Mouse (Mus musculus): ENCODE measurements around the gene Adgre1. TPM values are rescaled to one million over a fixed set of nuclear protein-coding genes. Genes with fewer than 3 reads are reported as not detected.

Adgre1 gene
- polyA plus RNA-seq, 1 experiment from 2014 or later = 4.7 TPM

DNA sequence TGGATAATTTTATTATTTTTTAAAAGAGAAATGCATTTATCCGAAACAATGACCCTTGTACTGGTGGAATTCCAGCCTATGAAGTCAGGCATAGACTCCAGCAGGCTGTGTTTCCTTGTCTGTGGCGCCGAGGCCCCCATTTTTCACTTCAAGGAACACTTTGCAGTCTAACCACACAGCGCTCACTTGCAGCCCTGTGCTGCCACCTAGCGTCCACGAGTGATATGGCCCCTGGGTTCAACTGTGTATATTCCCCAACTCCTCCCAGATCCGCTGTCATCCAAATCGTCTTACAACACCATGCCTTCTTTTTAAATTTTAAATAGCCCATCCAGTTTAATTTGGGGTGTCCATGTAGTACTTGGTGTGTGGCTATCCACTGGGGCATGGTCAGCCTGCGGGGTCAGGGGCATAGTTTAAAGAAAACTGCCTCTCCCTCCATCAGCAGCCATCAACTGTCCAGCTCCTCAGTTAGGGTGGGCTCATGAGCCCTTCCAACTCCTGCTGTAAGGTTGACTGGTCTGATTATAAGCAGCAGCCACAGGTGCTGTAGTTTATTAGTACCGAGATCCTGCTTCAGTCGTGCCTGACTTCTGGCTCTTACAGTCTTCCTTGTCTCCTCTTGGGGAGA is 22.7 kb upstream of the Adgre1 start:
- no peaks in the 10 kb centered on the region for H3K4me1 ChIP-seq (ENCODE audit: control insufficient read depth, insufficient read depth, low read length)
- H3K4me3 ChIP-seq (replicated peaks; ENCODE audit: low read depth, low read length) = no peak overlapping the region
- no peak overlapping the region; the same call in 1 of the 2 replicates for H3K9ac ChIP-seq (replicated peaks; ENCODE audit: low read length)
- 13% methylated on average over 11 of the region's 11 CpGs for WGBS
- ATAC-seq (ENCODE audit: low FRiP score, low TSS enrichment) = peak; percentile 79
- no peaks in the 10 kb centered on the region for H3K36me3 ChIP-seq (ENCODE audit: control insufficient read depth, insufficient read depth, low read length)
- DNase-seq = peak; percentile 95
- no peaks in the 10 kb centered on the region for H3K9me3 ChIP-seq (ENCODE audit: control insufficient read depth, low read length)
- no peaks in the 10 kb centered on the region for H3K27me3 ChIP-seq (ENCODE audit: control insufficient read depth, insufficient read depth, low read length)
- peak overlapping the region; percentile 18; the same call in 1 of the 2 replicates for H3K4me2 ChIP-seq (ENCODE audit: low read length)
- no peak overlapping the region for H3K27ac ChIP-seq (replicated peaks; ENCODE audit: low read depth, low read length)

DNA sequence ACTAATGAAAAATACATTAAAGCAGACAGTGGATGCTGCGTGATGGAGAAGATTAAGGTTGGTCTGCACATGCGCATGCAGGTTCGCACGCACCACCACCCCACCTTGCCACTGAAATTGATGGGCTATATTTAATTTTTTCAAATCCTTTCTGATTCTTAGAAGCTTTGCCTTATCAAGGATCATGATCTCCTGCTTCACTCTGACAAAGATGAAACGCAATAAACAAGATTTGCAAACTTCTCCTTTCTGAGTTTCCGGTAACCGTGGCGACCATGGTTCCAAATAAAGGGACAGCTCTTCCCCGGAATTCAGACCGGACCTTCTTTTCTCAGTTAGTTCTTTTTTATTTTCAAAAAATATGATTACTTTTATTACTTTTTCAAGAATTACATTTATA is 20.5 kb upstream of the Adgre1 start:
- DNase-seq (no peak), ATAC-seq (ENCODE audit: low FRiP score, low TSS enrichment) (no peak)
- Histone ChIP-seq H3K9me3 (ENCODE audit: control insufficient read depth, low read length) (0 out of 2 replicates have a peak, but pooled peaks cover 3% of the 10 kb centered on the region), H3K4me2 (ENCODE audit: low read length) (no peak overlapping the region), H3K4me1 (ENCODE audit: control insufficient read depth, insufficient read depth, low read length) (no peaks in the 10 kb centered on the region), H3K4me3 (replicated peaks; ENCODE audit: low read depth, low read length) (no peak overlapping the region), H3K36me3 (ENCODE audit: control insufficient read depth, insufficient read depth, low read length) (no peaks in the 10 kb centered on the region), H3K9ac (replicated peaks; ENCODE audit: low read length) (no peak overlapping the region), H3K27ac (replicated peaks; ENCODE audit: low read depth, low read length) (no peak overlapping the region), H3K27me3 (ENCODE audit: control insufficient read depth, insufficient read depth, low read length) (no peaks in the 10 kb centered on the region)
- WGBS = 78% methylated on average over 10 of the region's 10 CpGs

DNA sequence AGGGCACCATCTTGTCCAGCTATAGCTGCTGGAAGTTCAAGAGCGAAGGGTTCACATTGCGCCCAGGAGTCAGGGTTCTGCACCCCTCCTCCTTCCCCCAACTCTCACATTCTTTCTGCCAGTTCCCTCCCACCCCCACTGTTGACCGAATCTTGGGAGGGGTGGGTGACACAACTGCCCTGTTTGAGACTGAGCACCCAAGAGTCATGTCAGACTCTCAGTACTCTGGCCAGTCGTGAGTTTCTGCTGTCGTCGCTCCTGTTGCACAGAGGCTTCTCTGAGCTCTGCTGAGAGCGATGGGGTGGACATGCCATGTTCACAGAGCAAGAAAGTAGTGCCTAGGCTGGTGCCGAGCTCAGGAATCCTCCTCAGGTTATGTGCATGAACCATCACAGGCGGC is 19.2 kb upstream of the Adgre1 start:
- Histone ChIP-seq H3K9ac (replicated peaks; ENCODE audit: low read length) (no peak overlapping the region), H3K4me3 (replicated peaks; ENCODE audit: low read depth, low read length) (no peak overlapping the region), H3K27me3 (ENCODE audit: control insufficient read depth, insufficient read depth, low read length) (no peaks in the 10 kb centered on the region), H3K4me2 (ENCODE audit: low read length) (no peak overlapping the region), H3K9me3 (ENCODE audit: control insufficient read depth, low read length) (0 out of 2 replicates have a peak, but pooled peaks cover 3% of the 10 kb centered on the region), H3K36me3 (ENCODE audit: control insufficient read depth, insufficient read depth, low read length) (no peaks in the 10 kb centered on the region), H3K4me1 (ENCODE audit: control insufficient read depth, insufficient read depth, low read length) (no peaks in the 10 kb centered on the region), H3K27ac (replicated peaks; ENCODE audit: low read depth, low read length) (no peak overlapping the region)
- no peak for ATAC-seq (ENCODE audit: low FRiP score, low TSS enrichment)
- no peak for DNase-seq
- WGBS = 79% methylated on average over 9 of the region's 9 CpGs

- H3K27ac ChIP-seq (replicated peaks; ENCODE audit: low read depth, low read length) = no peak overlapping the region
- H3K4me2 ChIP-seq (ENCODE audit: low read length) = no peak overlapping the region
- no peak for DNase-seq
- H3K4me1 ChIP-seq (ENCODE audit: control insufficient read depth, insufficient read depth, low read length) = no peaks in the 10 kb centered on the region
- H3K36me3 ChIP-seq (ENCODE audit: control insufficient read depth, insufficient read depth, low read length) = no peaks in the 10 kb centered on the region
- no peak for ATAC-seq (ENCODE audit: low FRiP score, low TSS enrichment)
- H3K4me3 ChIP-seq (replicated peaks; ENCODE audit: low read depth, low read length) = no peak overlapping the region
- H3K27me3 ChIP-seq (ENCODE audit: control insufficient read depth, insufficient read depth, low read length) = no peaks in the 10 kb centered on the region
- H3K9ac ChIP-seq (replicated peaks; ENCODE audit: low read length) = no peak overlapping the region
- WGBS = 85% methylated on average over 4 of the region's 4 CpGs
- H3K9me3 ChIP-seq (ENCODE audit: control insufficient read depth, low read length) = 0 out of 2 replicates have a peak, but pooled peaks cover 3% of the 10 kb centered on the region
These were observed 16.9 kb upstream of the Adgre1 start for GRCm38 (mm10) chr17:57341568-57341967.

DNA sequence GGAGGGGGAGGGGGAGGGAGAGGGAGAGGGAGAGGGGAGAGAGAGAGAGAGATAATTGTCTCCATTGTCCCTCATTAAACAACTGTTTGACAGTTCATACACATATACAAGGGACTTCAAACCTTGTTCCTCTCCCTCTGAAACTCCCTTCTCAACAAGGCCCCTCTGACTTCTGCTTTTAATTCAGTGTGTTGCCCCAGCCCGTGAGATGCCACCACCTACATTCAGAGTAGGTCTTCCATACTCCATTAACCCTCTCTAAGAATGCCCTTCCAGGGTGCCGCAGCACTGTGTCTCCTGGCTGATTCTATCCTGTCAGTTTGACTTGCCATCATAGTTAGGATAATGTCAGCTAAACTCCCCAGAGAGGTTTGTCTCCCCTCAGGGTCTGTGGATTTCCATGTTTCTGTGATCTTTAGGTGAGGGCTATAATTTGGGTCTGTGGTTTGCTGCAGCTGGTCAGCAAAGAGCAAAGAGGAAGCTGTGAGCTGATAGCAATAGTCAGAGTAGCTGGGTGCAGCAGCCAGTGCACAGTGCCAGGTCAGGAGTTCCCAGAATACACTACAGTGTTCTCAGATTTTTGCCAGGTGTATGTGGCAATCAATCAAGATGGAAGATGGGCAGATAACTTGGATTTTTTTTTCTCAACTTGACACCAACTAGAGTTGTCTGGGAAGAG is 14.3 kb upstream of the Adgre1 start:
- WGBS = 80% methylated on average over 2 of the region's 2 CpGs
- no peaks in the 10 kb centered on the region for H3K27me3 ChIP-seq (ENCODE audit: control insufficient read depth, insufficient read depth, low read length)
- H3K9ac ChIP-seq (replicated peaks; ENCODE audit: low read length) = no peak overlapping the region
- H3K4me2 ChIP-seq (ENCODE audit: low read length) = no peak overlapping the region
- H3K4me1 ChIP-seq (ENCODE audit: control insufficient read depth, insufficient read depth, low read length) = no peaks in the 10 kb centered on the region
- ATAC-seq (ENCODE audit: low FRiP score, low TSS enrichment) = no peak
- no peak overlapping the region for H3K27ac ChIP-seq (replicated peaks; ENCODE audit: low read depth, low read length)
- 0 out of 2 replicates have a peak, but pooled peaks cover 3% of the 10 kb centered on the region for H3K9me3 ChIP-seq (ENCODE audit: control insufficient read depth, low read length)
- no peaks in the 10 kb centered on the region for H3K36me3 ChIP-seq (ENCODE audit: control insufficient read depth, insufficient read depth, low read length)
- H3K4me3 ChIP-seq (replicated peaks; ENCODE audit: low read depth, low read length) = no peak overlapping the region
- no peak for DNase-seq

GRCm38 (mm10) chr17:57347017-57347416 is 11.5 kb upstream of the Adgre1 start:
- ATAC-seq (ENCODE audit: low FRiP score, low TSS enrichment) = no peak
- Histone ChIP-seq H3K4me1 (ENCODE audit: control insufficient read depth, insufficient read depth, low read length) (no peaks in the 10 kb centered on the region), H3K9ac (replicated peaks; ENCODE audit: low read length) (no peak overlapping the region), H3K36me3 (ENCODE audit: control insufficient read depth, insufficient read depth, low read length) (no peaks in the 10 kb centered on the region), H3K27me3 (ENCODE audit: control insufficient read depth, insufficient read depth, low read length) (no peaks in the 10 kb centered on the region), H3K4me2 (ENCODE audit: low read length) (no peak overlapping the region), H3K27ac (replicated peaks; ENCODE audit: low read depth, low read length) (no peak overlapping the region), H3K4me3 (replicated peaks; ENCODE audit: low read depth, low read length) (no peak overlapping the region), H3K9me3 (ENCODE audit: control insufficient read depth, low read length) (0 out of 2 replicates have a peak, but pooled peaks cover 2% of the 10 kb centered on the region)
- WGBS = 78% methylated on average over 6 of the region's 6 CpGs
- DNase-seq = no peak

- no peak overlapping the region for H3K4me3 ChIP-seq (replicated peaks; ENCODE audit: low read depth, low read length)
- H3K9me3 ChIP-seq (ENCODE audit: control insufficient read depth, low read length) = no peaks in the 10 kb centered on the region
- H3K4me1 ChIP-seq (ENCODE audit: control insufficient read depth, insufficient read depth, low read length) = no peaks in the 10 kb centered on the region
- H3K9ac ChIP-seq (replicated peaks; ENCODE audit: low read length) = no peak overlapping the region
- no peaks in the 10 kb centered on the region for H3K36me3 ChIP-seq (ENCODE audit: control insufficient read depth, insufficient read depth, low read length)
- no peak for DNase-seq
- no peaks in the 10 kb centered on the region for H3K27me3 ChIP-seq (ENCODE audit: control insufficient read depth, insufficient read depth, low read length)
- ATAC-seq (ENCODE audit: low FRiP score, low TSS enrichment) = no peak
- WGBS = 89% methylated on average over 2 of the region's 2 CpGs
- H3K4me2 ChIP-seq (ENCODE audit: low read length) = no peak overlapping the region
- H3K27ac ChIP-seq (replicated peaks; ENCODE audit: low read depth, low read length) = no peak overlapping the region
These were observed 10.7 kb upstream of the Adgre1 start for GRCm38 (mm10) chr17:57347781-57348180.

- H3K4me3 ChIP-seq (replicated peaks; ENCODE audit: low read depth, low read length) = no peak overlapping the region
- ATAC-seq (ENCODE audit: low FRiP score, low TSS enrichment) (no peak), DNase-seq (no peak)
- H3K9me3 ChIP-seq (ENCODE audit: control insufficient read depth, low read length) = no peaks in the 10 kb centered on the region
- no peak overlapping the region for H3K9ac ChIP-seq (replicated peaks; ENCODE audit: low read length)
- H3K4me2 ChIP-seq (ENCODE audit: low read length) = no peak overlapping the region
- H3K27me3 ChIP-seq (ENCODE audit: control insufficient read depth, insufficient read depth, low read length) = no peaks in the 10 kb centered on the region
- no peaks in the 10 kb centered on the region for H3K4me1 ChIP-seq (ENCODE audit: control insufficient read depth, insufficient read depth, low read length)
- WGBS = 69% methylated on average over 5 of the region's 5 CpGs
- H3K27ac ChIP-seq (replicated peaks; ENCODE audit: low read depth, low read length) = no peak overlapping the region
- H3K36me3 ChIP-seq (ENCODE audit: control insufficient read depth, insufficient read depth, low read length) = no peaks in the 10 kb centered on the region
These were observed 9.4 kb upstream of the Adgre1 start for GRCm38 (mm10) chr17:57349067-57349466.

DNA sequence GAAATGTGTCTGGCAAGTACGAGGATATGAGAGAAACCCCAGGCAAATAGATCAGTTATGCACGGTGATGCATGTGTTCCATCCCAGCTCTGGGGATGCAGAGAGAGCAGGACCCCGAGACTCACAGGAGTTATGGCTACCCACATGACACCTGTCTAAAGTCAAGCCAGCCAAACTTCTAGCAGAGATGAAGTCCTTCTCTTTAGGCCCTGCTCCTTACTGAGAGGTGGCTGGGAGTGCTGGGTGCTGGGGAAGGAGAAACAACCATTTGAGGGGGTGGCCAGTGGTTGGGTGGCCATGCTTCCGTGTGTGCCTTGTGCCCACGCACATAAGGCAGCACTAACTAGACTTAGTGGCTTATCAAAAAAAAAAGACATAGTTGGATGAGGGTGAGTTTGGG is 8.3 kb upstream of the Adgre1 start:
- Histone ChIP-seq H3K36me3 (ENCODE audit: control insufficient read depth, insufficient read depth, low read length) (no peaks in the 10 kb centered on the region), H3K27me3 (ENCODE audit: control insufficient read depth, insufficient read depth, low read length) (no peaks in the 10 kb centered on the region), H3K27ac (replicated peaks; ENCODE audit: low read depth, low read length) (no peak overlapping the region), H3K9me3 (ENCODE audit: control insufficient read depth, low read length) (no peaks in the 10 kb centered on the region), H3K9ac (replicated peaks; ENCODE audit: low read length) (no peak overlapping the region), H3K4me1 (ENCODE audit: control insufficient read depth, insufficient read depth, low read length) (no peaks in the 10 kb centered on the region), H3K4me3 (replicated peaks; ENCODE audit: low read depth, low read length) (no peak overlapping the region), H3K4me2 (ENCODE audit: low read length) (no peak overlapping the region)
- ATAC-seq (ENCODE audit: low FRiP score, low TSS enrichment) (no peak), DNase-seq (no peak)
- 89% methylated on average over 5 of the region's 5 CpGs for WGBS

Data from midbrain, embryonic 14.5 days (tissue).